Mouse (Mus musculus) heart, embryonic 16.5 days (tissue): ENCODE data around the gene Ankfn1. TPM values are rescaled to one million over a fixed set of nuclear protein-coding genes. Genes with fewer than 3 reads are reported as not detected.

ENCODE experiments used
- ATAC-seq: fragments of 200-750 bp; cut with Nextera tagmentation; replicated peaks from 2 replicates; pipeline ENCODE4 v1.8.0; 2017; ENCODE audit warnings: moderate number of reproducible peaks; ENCODE audit not compliant: insufficient read depth, low FRiP score; ENCODE audit errors: extremely low read depth
- H3K27ac ChIP-seq: fragments of 300-500 bp; sonication (generic); 2 replicates; pipeline ENCODE4 v1.5.1; 2014; ENCODE audit warnings: mild to moderate bottlenecking, low read length, control low read depth, moderate library complexity
- H3K27me3 ChIP-seq: fragments of 300-500 bp; sonication (generic); 2 replicates; pipeline ENCODE4 v1.6.1; 2014; ENCODE audit warnings: low read length, mixed read lengths; ENCODE audit not compliant: control insufficient read depth, insufficient read depth
- H3K36me3 ChIP-seq: fragments of 300-500 bp; sonication (generic); 2 replicates; pipeline ENCODE4 v1.6.1; 2014; ENCODE audit not compliant: control insufficient read depth, insufficient read depth
- H3K4me1 ChIP-seq: fragments of 300-500 bp; sonication (generic); 2 replicates; pipeline ENCODE4 v1.6.1; 2014; ENCODE audit warnings: low read length, mixed read lengths; ENCODE audit not compliant: control insufficient read depth, insufficient read depth
- H3K4me2 ChIP-seq: fragments of 300-500 bp; sonication (generic); 2 replicates; pipeline ENCODE4 v1.6.1; 2014; ENCODE audit warnings: low read depth, mild to moderate bottlenecking, control low read depth, low read length
- H3K4me3 ChIP-seq: fragments of 300-500 bp; sonication (generic); 2 replicates; pipeline ENCODE4 v1.5.1; 2014; ENCODE audit warnings: mild to moderate bottlenecking, control low read depth, low read length
- H3K9ac ChIP-seq: fragments of 300-500 bp; sonication (generic); 2 replicates; pipeline ENCODE4 v1.6.1; 2014; ENCODE audit warnings: low read length, control low read depth
- H3K9me3 ChIP-seq: fragments of 300-500 bp; sonication (generic); replicated peaks from 2 replicates; pipeline ENCODE4 v1.6.1; 2016; ENCODE audit warnings: low read length; ENCODE audit not compliant: control insufficient read depth
- WGBS: fragments of 180-500 bp; shearing (Covaris S2); extraction: QIAGEN DNeasy Blood & Tissue Kit; methylation state at CpG from one replicate; pipeline ENCODE4 v1.1.7; 2014; 5-methylcytosine and 5-hydroxymethylcytosine counted together
- polyA plus RNA-seq: library from polyadenylated mRNA; unstranded; fragments of >200 nt; fragmentation: Nextera tagmentation; extraction: Ambion mirVana; gene quantifications from 2 replicates; pipeline ENCODE4 v1.2.1, GENCODE M21; 2015

Ankfn1 gene
- polyA plus RNA-seq, 1 experiment from 2014 or later, result 0.11 TPM

GRCm38 (mm10) chr11:89404489-89404888 is 373.0 kb downstream of the Ankfn1 start:
- H3K4me3 ChIP-seq, result no peak overlapping the region
- H3K9me3 ChIP-seq, result no peaks in the 10 kb centered on the region
- no peaks in the 10 kb centered on the region for H3K27me3 ChIP-seq
- H3K27ac ChIP-seq, result no peak overlapping the region
- no peak overlapping the region for H3K9ac ChIP-seq
- H3K4me2 ChIP-seq, result no peak overlapping the region
- no peaks in the 10 kb centered on the region for H3K36me3 ChIP-seq
- H3K4me1 ChIP-seq, result no peaks in the 10 kb centered on the region
- WGBS, result 83% methylated on average over 1 of the region's 1 CpGs
- no peak for ATAC-seq

DNA sequence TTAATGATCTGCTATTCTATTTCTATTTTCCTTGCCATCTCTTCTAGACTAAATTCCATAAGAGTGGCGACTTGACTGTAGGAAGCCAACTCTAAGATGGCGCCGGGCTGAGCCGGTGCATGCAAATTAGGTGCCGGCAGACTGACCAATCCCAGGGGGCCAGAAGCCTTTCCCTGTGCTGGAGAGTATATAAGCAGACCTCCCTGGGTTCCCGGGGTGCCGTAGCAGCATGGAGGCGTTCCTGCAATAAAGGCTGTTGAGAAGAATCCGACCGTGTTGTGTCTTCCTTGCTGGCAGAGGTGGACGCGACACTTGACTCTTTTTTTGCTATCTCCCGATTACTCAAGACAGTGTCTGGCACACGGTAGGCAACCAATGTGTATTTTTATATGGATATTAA is 374.0 kb downstream of the Ankfn1 start:
- Histone ChIP-seq H3K9ac (no peak overlapping the region), H3K4me2 (no peak overlapping the region), H3K36me3 (no peaks in the 10 kb centered on the region), H3K27ac (no peak overlapping the region), H3K4me1 (no peaks in the 10 kb centered on the region), H3K4me3 (no peak overlapping the region), H3K27me3 (no peaks in the 10 kb centered on the region), H3K9me3 (no peaks in the 10 kb centered on the region)
- ATAC-seq, result no peak
- 90% methylated on average over 14 of the region's 14 CpGs for WGBS

DNA sequence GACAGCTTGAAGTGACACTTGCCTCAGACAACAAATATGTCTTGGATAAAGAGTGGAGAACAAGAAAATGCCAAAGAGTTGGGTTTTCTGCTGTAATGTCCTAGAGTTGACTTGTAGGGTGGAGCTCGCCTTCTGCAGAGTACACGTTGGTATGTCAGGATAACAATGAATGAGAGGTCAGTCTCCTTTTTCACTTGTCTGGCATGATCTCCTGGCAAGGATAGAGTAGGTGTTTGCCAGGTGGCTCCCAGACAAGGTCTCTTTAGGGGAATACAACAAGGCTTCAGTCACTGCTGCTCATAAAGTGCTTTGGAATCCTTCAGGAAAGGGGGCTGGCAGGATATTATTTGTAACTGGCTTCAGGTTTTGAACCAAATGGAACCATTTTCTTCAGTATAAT is 388.6 kb downstream of the Ankfn1 start:
- 53% methylated on average over 2 of the region's 2 CpGs for WGBS
- Histone ChIP-seq H3K27ac (no peak overlapping the region), H3K4me1 (0 out of 2 replicates have a peak, but pooled peaks cover 4% of the 10 kb centered on the region), H3K9ac (no peak overlapping the region), H3K27me3 (no peaks in the 10 kb centered on the region), H3K9me3 (no peaks in the 10 kb centered on the region), H3K4me2 (no peak overlapping the region), H3K36me3 (no peaks in the 10 kb centered on the region), H3K4me3 (no peak overlapping the region)
- no peak for ATAC-seq

DNA sequence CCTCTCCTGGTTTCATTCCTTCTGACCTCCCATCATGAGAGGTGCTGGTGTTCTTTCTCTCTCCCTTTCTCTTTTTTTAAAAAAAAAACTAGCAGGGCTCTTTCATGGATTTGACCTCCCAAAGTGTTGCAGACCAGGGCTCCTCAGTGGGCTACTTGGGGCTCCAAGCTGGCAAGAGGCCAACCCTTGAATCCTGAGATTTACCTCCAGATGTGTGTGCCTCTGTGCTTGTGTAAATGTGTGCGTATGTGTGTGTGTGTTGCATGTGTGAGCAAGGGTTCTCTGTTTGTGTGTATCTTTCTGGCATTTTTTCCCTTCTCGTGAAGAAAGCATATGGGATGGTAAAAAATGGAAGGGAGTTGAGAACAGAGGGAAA is 394.8 kb downstream of the Ankfn1 start:
- no peak for ATAC-seq
- H3K4me2 ChIP-seq, result peak overlapping the region; percentile 14; the same call in 1 of the 2 replicates
- no peaks in the 10 kb centered on the region for H3K9me3 ChIP-seq
- H3K27me3 ChIP-seq, result no peaks in the 10 kb centered on the region
- H3K27ac ChIP-seq, result peak overlapping the region; percentile 52
- no peak overlapping the region for H3K4me3 ChIP-seq
- no peak overlapping the region for H3K9ac ChIP-seq
- WGBS, result 58% methylated on average over 2 of the region's 2 CpGs
- peaks cover 20% of the 10 kb centered on the region for H3K4me1 ChIP-seq
- H3K36me3 ChIP-seq, result no peaks in the 10 kb centered on the region

GRCm38 (mm10) chr11:89381782-89382633 is 395.4 kb downstream of the Ankfn1 start:
- WGBS, result 16% methylated on average over 8 of the region's 8 CpGs
- H3K27ac ChIP-seq, result peak overlapping the region; percentile 52

GRCm38 (mm10) chr11:89370941-89371340 is 406.5 kb downstream of the Ankfn1 start:
- WGBS, result 88% methylated on average over 14 of the region's 14 CpGs
- Histone ChIP-seq H3K4me2 (no peak overlapping the region), H3K4me1 (no peaks in the 10 kb centered on the region), H3K9me3 (no peaks in the 10 kb centered on the region), H3K4me3 (no peak overlapping the region), H3K9ac (no peak overlapping the region), H3K27me3 (no peaks in the 10 kb centered on the region), H3K36me3 (no peaks in the 10 kb centered on the region), H3K27ac (no peak overlapping the region)
- no peak for ATAC-seq

More at GRCm38 (mm10) chr11:89381782-89382633, 395.4 kb downstream of the Ankfn1 start:
- Histone ChIP-seq H3K9ac (no peak overlapping the region), H3K36me3 (no peaks in the 10 kb centered on the region), H3K27me3 (no peaks in the 10 kb centered on the region), H3K4me1 (peaks cover 20% of the 10 kb centered on the region), H3K9me3 (no peaks in the 10 kb centered on the region), H3K4me2 (peak overlapping the region; percentile 14; the same call in 1 of the 2 replicates), H3K4me3 (no peak overlapping the region)
- peak; percentile 86 for ATAC-seq

DNA sequence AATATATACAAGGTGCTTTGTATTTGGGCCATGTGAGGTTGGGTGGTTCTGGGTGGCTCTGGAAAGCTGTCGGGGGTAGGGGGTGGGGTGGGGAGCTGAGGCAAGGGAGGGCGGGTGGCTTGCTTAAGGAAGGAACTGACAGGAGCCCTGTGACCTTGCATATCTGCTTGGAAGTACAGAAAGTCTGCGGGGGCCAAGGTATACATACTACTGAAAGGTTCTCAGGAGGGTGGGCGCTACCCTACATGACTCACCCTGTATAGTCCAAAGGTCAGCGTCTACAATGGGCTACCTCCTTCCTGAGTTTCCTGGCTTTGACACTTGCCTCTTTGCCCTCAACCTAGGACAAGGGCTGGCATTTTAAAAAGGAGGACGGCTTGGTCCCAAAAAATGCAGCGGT is 407.1 kb downstream of the Ankfn1 start:
- H3K36me3 ChIP-seq, result no peaks in the 10 kb centered on the region
- H3K27me3 ChIP-seq, result no peaks in the 10 kb centered on the region
- H3K4me1 ChIP-seq, result no peaks in the 10 kb centered on the region
- no peaks in the 10 kb centered on the region for H3K9me3 ChIP-seq
- no peak overlapping the region for H3K27ac ChIP-seq
- no peak overlapping the region for H3K9ac ChIP-seq
- ATAC-seq, result no peak
- 52% methylated on average over 7 of the region's 7 CpGs for WGBS
- no peak overlapping the region for H3K4me2 ChIP-seq
- H3K4me3 ChIP-seq, result no peak overlapping the region

DNA sequence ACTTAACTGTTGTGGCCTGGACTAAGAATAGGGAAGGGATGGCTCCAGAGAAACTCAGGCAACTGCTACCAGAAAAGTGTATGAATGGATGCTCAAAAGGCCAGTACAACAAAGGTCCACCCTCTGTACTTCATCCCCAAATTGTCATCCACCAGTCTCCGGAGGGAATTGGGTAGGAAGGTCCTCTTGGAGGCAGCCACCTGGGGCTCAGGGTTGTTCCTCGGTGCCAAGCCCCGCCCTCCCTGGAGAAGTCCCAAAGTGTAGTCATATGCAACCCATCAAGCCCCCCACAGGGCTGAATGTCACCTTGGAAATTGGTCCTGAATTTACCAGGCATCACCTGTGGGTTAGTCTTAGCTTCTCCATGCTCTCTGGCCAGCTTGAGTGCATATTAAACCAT is 413.5 kb downstream of the Ankfn1 start:
- H3K9me3 ChIP-seq, result no peaks in the 10 kb centered on the region
- no peak overlapping the region for H3K4me3 ChIP-seq
- H3K27ac ChIP-seq, result no peak overlapping the region
- H3K4me1 ChIP-seq, result no peaks in the 10 kb centered on the region
- H3K27me3 ChIP-seq, result no peaks in the 10 kb centered on the region
- no peak for ATAC-seq
- 85% methylated on average over 3 of the region's 3 CpGs for WGBS
- no peak overlapping the region for H3K9ac ChIP-seq
- no peaks in the 10 kb centered on the region for H3K36me3 ChIP-seq
- no peak overlapping the region for H3K4me2 ChIP-seq

- H3K4me1 ChIP-seq, result no peaks in the 10 kb centered on the region
- no peak overlapping the region for H3K9ac ChIP-seq
- H3K4me2 ChIP-seq, result no peak overlapping the region
- H3K9me3 ChIP-seq, result no peaks in the 10 kb centered on the region
- 65% methylated on average over 3 of the region's 3 CpGs for WGBS
- no peak for ATAC-seq
- no peak overlapping the region for H3K4me3 ChIP-seq
- no peak overlapping the region for H3K27ac ChIP-seq
- no peaks in the 10 kb centered on the region for H3K27me3 ChIP-seq
- H3K36me3 ChIP-seq, result no peaks in the 10 kb centered on the region
Measured at GRCm38 (mm10) chr11:89360895-89361294, 416.6 kb downstream of the Ankfn1 start.
